Mouse (Mus musculus): ENCODE results near the gene Dydc2. TPM values are rescaled to one million over a fixed set of nuclear protein-coding genes. Genes with fewer than 3 reads are reported as not detected.
A peak's percentile ranks its signal among the peaks of the same experiment; 100 is the strongest.
"Not testable (repeated sequence)": the region's sequence is repeated elsewhere in the genome, so short reads cannot be mapped to it uniquely, and the experiment has no call there.

The Dydc2 gene
- polyA plus RNA-seq, 1 experiment from 2014 or later: 1.5 TPM

- no peak overlapping the region for H3K27ac ChIP-seq (replicated peaks)
- H3K9ac ChIP-seq: no peak overlapping the region
- ATAC-seq (ENCODE audit: insufficient number of reproducible peaks, low FRiP score, low TSS enrichment, low read depth): no peak
- WGBS: 92% methylated on average over 1 of the region's 1 CpGs
- H3K4me2 ChIP-seq (replicated peaks): no peak overlapping the region
- no peaks in the 10 kb centered on the region for H3K36me3 ChIP-seq
- H3K4me1 ChIP-seq: no peaks in the 10 kb centered on the region
- H3K4me3 ChIP-seq (replicated peaks): no peak overlapping the region
- H3K9me3 ChIP-seq (replicated peaks): no peaks in the 10 kb centered on the region
- H3K27me3 ChIP-seq: no peaks in the 10 kb centered on the region
Measured at GRCm38 (mm10) chr14:41087509-41087908, 18.5 kb upstream of the Dydc2 start.

DNA sequence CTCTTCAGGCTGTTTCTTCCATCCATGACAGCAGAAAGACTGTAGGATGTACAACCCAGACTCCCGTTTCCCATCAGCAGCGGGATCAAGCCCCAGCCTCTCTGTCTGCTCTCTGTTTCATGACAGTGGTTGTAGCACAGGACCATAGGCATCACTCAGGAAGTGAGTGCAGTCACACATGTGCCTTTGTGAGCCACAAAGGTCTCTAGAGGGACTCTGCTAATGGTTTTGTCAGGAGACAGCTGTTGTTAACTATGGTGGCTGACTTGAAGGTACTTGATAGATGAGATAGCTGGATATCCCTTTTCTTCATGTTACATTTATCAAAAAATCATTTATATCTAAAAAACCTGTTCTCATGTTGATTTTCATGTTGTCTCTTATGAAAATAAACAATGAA lies 13.4 kb upstream of the Dydc2 start:
- H3K27ac ChIP-seq (replicated peaks): no peak overlapping the region
- no peaks in the 10 kb centered on the region for H3K27me3 ChIP-seq
- no peak overlapping the region for H3K4me3 ChIP-seq (replicated peaks)
- no peak for ATAC-seq (ENCODE audit: insufficient number of reproducible peaks, low FRiP score, low TSS enrichment, low read depth)
- H3K9me3 ChIP-seq (replicated peaks): no peaks in the 10 kb centered on the region
- H3K4me1 ChIP-seq: no peaks in the 10 kb centered on the region
- WGBS: 78% methylated on average over 2 of the region's 2 CpGs
- no peak overlapping the region for H3K4me2 ChIP-seq (replicated peaks)
- H3K9ac ChIP-seq: no peak overlapping the region
- no peaks in the 10 kb centered on the region for H3K36me3 ChIP-seq

DNA sequence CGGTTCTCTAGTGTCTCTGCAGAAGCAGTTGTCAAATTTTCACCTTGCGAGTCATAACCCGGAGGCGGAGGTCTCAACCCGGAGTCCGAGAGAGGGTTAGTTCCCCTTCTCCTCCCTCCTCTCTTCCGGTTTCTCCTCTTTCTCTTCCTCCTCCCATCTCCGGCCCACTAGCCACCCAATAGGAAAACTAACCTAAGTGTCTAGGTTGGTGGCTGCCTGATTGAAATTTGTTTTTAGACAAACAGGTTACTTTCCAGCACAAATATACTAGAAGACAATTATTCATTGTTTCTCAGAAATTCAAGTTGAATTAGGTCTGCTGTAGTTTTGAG lies 3.9 kb upstream of the Dydc2 start:
- H3K4me1 ChIP-seq: peaks cover 10% of the 10 kb centered on the region; the same call in 1 of the 2 replicates
- no peak overlapping the region for H3K27ac ChIP-seq (replicated peaks)
- H3K9me3 ChIP-seq (replicated peaks): no peaks in the 10 kb centered on the region
- 4% methylated on average over 8 of the region's 8 CpGs for WGBS
- no peaks in the 10 kb centered on the region for H3K36me3 ChIP-seq
- H3K4me3 ChIP-seq (replicated peaks): peak overlapping the region; percentile 43
- no peak overlapping the region for H3K9ac ChIP-seq
- H3K27me3 ChIP-seq: no peaks in the 10 kb centered on the region
- no peak for ATAC-seq (ENCODE audit: insufficient number of reproducible peaks, low FRiP score, low TSS enrichment, low read depth)
- peak overlapping the region; percentile 60 for H3K4me2 ChIP-seq (replicated peaks)

- no peaks in the 10 kb centered on the region for H3K27me3 ChIP-seq
- H3K9me3 ChIP-seq (replicated peaks): no peaks in the 10 kb centered on the region
- H3K9ac ChIP-seq: no peak within 1 kb of the TSS
- ATAC-seq (ENCODE audit: insufficient number of reproducible peaks, low FRiP score, low TSS enrichment, low read depth): peak; percentile 87
- H3K36me3 ChIP-seq: no peaks in the 10 kb centered on the region
- peaks cover 10% of the 10 kb centered on the region; the same call in 1 of the 2 replicates for H3K4me1 ChIP-seq
- WGBS: 12% methylated on average over 23 of the region's 23 CpGs
- H3K4me3 ChIP-seq (replicated peaks): peak within 1 kb of the TSS; percentile 43
- peak within 1 kb of the TSS; percentile 60 for H3K4me2 ChIP-seq (replicated peaks)
- H3K27ac ChIP-seq (replicated peaks): no peak within 1 kb of the TSS
Measured at GRCm38 (mm10) chr14:41072229-41072943, 3.4 kb upstream of the Dydc2 start, which contains the start of gene Dydc1. Gene Dydc1 (plus strand): TSS chr14:41072911.

GRCm38 (mm10) chr14:41070343-41070742 lies 1.3 kb upstream of the Dydc2 start:
- no peak overlapping the region for H3K27ac ChIP-seq (replicated peaks)
- 64% methylated on average over 3 of the region's 3 CpGs for WGBS
- ATAC-seq (ENCODE audit: insufficient number of reproducible peaks, low FRiP score, low TSS enrichment, low read depth): no peak
- H3K36me3 ChIP-seq: no peaks in the 10 kb centered on the region
- H3K4me3 ChIP-seq (replicated peaks): no peak overlapping the region
- H3K4me1 ChIP-seq: peaks cover 10% of the 10 kb centered on the region; the same call in 1 of the 2 replicates
- no peaks in the 10 kb centered on the region for H3K9me3 ChIP-seq (replicated peaks)
- no peak overlapping the region for H3K4me2 ChIP-seq (replicated peaks)
- H3K9ac ChIP-seq: no peak overlapping the region
- H3K27me3 ChIP-seq: no peaks in the 10 kb centered on the region

GRCm38 (mm10) chr14:41066416-41066815 lies 2.6 kb downstream of the Dydc2 start:
- Histone ChIP-seq H3K4me3 (replicated peaks) (no peak overlapping the region), H3K9ac (no peak overlapping the region), H3K36me3 (no peaks in the 10 kb centered on the region), H3K4me1 (no peaks in the 10 kb centered on the region), H3K27me3 (no peaks in the 10 kb centered on the region), H3K4me2 (replicated peaks) (no peak overlapping the region), H3K9me3 (replicated peaks) (no peaks in the 10 kb centered on the region), H3K27ac (replicated peaks) (no peak overlapping the region)
- 10% methylated on average over 1 of the region's 1 CpGs for WGBS
- ATAC-seq (ENCODE audit: insufficient number of reproducible peaks, low FRiP score, low TSS enrichment, low read depth): no peak

DNA sequence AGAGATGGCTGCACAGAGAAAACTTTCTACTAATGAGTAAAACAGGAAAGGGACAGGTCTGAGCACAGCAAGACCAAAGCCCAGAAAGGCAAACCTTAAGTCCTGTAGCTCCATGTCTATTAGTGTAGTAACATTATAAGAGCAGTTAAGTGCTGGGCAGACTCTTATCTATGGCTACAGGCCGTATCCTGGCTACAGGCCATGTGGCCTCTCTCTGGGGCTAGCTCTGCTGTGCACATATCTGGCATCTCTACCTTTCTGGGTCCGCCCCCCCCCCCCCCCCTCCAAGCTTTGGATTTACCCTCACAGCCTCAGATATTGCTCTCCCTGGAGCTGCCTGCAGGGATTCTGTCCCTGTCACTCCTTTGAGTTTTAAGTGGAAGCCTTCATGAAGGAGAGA lies 3.8 kb downstream of the Dydc2 start:
- 57% methylated on average over 2 of the region's 2 CpGs for WGBS
- Histone ChIP-seq H3K27me3 (no peaks in the 10 kb centered on the region), H3K36me3 (no peaks in the 10 kb centered on the region), H3K9me3 (replicated peaks) (no peaks in the 10 kb centered on the region), H3K27ac (replicated peaks) (no peak overlapping the region), H3K4me3 (replicated peaks) (no peak overlapping the region), H3K4me1 (no peaks in the 10 kb centered on the region), H3K4me2 (replicated peaks) (no peak overlapping the region), H3K9ac (no peak overlapping the region)
- no peak for ATAC-seq (ENCODE audit: insufficient number of reproducible peaks, low FRiP score, low TSS enrichment, low read depth)

DNA sequence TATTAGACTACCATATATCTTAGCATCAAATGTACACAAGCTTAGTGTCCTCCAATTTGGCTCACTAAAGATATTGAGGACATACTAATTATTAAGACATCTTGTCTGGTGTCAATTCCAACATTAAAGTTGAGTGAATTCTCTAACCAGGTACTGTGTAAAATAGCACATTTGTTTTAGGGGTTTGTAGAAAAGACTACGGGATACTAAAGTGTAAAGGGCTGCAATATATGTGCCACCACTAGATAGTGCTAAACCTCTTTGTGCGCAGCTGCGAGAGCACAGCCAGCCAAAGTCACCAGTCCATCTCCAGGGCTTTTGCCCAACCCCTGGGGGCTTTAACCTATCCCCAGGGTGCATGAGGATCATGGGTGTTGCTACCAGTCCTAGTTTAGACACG lies 15.8 kb downstream of the Dydc2 start:
- not testable (repeated sequence) for H3K27ac ChIP-seq (replicated peaks); H3K9me3 ChIP-seq (replicated peaks); H3K4me3 ChIP-seq (replicated peaks); H3K4me2 ChIP-seq (replicated peaks); H3K4me1 ChIP-seq; H3K9ac ChIP-seq; H3K27me3 ChIP-seq; H3K36me3 ChIP-seq; ATAC-seq (ENCODE audit: insufficient number of reproducible peaks, low FRiP score, low TSS enrichment, low read depth)
- WGBS: 71% methylated on average over 3 of the region's 4 CpGs

- no peak for ATAC-seq (ENCODE audit: insufficient number of reproducible peaks, low FRiP score, low TSS enrichment, low read depth)
- Histone ChIP-seq H3K4me1 (no peaks in the 10 kb centered on the region), H3K4me3 (replicated peaks) (no peak overlapping the region), H3K9me3 (replicated peaks) (no peaks in the 10 kb centered on the region), H3K4me2 (replicated peaks) (no peak overlapping the region), H3K27me3 (no peaks in the 10 kb centered on the region), H3K27ac (replicated peaks) (no peak overlapping the region), H3K9ac (no peak overlapping the region), H3K36me3 (no peaks in the 10 kb centered on the region)
- 79% methylated on average over 5 of the region's 5 CpGs for WGBS
Measured at GRCm38 (mm10) chr14:41052481-41052880, 16.5 kb downstream of the Dydc2 start.

DNA sequence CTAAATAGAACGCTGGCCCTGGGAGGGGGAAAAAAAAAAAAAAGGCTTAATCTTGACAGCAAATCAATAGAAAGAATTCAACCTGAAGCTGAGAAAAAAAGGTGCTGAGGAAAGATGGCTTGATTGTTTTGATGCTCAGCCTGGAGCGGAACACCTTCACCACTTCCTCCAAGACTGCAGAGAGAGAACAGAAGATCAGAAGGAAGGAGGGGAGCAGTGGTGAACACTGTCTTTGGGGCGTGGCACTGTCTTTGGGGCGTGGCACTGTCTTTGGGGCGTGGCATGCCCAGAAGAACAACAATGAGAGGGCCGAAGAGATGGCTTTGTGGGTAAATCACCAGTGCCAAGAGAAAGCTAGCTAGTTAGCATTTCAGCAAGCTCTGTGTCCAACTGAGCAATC lies 18.5 kb downstream of the Dydc2 start:
- no peak overlapping the region for H3K4me3 ChIP-seq (replicated peaks)
- no peaks in the 10 kb centered on the region for H3K36me3 ChIP-seq
- 70% methylated on average over 6 of the region's 6 CpGs for WGBS
- no peak overlapping the region for H3K27ac ChIP-seq (replicated peaks)
- H3K9ac ChIP-seq: no peak overlapping the region
- ATAC-seq (ENCODE audit: insufficient number of reproducible peaks, low FRiP score, low TSS enrichment, low read depth): no peak
- H3K9me3 ChIP-seq (replicated peaks): no peaks in the 10 kb centered on the region
- H3K4me1 ChIP-seq: no peaks in the 10 kb centered on the region
- no peak overlapping the region for H3K4me2 ChIP-seq (replicated peaks)
- no peaks in the 10 kb centered on the region for H3K27me3 ChIP-seq

DNA sequence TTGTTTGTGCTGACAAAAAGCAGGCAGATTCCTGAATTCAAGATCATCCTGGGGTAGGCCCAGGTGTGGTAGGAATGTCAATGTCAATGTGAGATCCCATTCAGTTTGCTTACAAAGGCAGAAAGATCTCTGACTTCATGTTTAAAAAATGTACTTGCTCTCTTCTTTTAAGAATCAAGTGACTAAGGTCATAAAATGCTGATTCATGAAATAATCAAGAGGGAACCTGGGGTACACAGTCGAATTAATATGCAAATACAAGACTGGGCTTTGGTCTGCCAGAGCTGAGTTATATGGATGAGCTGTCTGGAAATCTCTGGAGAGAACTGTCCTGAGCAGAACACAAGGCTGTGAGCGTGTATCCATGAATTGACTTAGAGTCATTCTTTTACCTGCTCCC lies 21.6 kb downstream of the Dydc2 start:
- Histone ChIP-seq H3K27me3 (no peaks in the 10 kb centered on the region), H3K9ac (no peak overlapping the region), H3K9me3 (replicated peaks) (no peaks in the 10 kb centered on the region), H3K4me1 (no peaks in the 10 kb centered on the region), H3K27ac (replicated peaks) (no peak overlapping the region), H3K4me3 (replicated peaks) (no peak overlapping the region), H3K36me3 (no peaks in the 10 kb centered on the region), H3K4me2 (replicated peaks) (no peak overlapping the region)
- 73% methylated on average over 2 of the region's 2 CpGs for WGBS
- ATAC-seq (ENCODE audit: insufficient number of reproducible peaks, low FRiP score, low TSS enrichment, low read depth): no peak

DNA sequence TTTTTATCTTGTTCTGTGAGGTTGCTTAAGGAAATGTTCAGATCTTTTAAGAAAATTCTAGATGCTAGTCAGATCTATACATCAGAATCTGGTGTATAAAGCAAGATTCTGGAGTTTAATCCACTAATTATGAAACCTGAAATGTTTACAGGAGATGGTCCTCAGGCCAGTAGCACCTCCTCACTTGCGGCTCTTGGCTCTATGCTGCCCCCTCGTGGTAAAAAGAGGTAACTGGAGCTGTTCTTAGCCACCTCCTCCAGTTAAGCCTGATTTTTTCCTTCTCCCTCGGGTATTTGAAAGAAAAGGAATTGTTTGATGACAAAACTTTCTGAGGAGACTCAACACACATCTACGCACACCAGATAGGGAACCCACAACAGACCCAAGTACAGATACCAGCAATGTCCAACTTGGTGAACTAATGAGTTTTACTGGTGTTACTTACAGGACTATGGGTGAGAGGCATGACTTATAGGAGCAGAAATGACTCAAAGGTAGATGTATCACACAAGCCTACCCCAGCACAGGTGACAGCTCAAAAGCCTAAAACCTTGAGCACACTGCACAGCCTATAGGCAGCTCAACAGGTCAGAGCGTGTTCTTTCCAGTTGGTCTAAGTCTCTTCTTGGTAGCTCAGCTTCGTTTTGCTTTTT lies 33.7 kb downstream of the Dydc2 start:
- Histone ChIP-seq H3K4me2 (replicated peaks) (no peak overlapping the region), H3K36me3 (no peaks in the 10 kb centered on the region), H3K27me3 (no peaks in the 10 kb centered on the region), H3K4me3 (replicated peaks) (no peak overlapping the region), H3K4me1 (no peaks in the 10 kb centered on the region), H3K9me3 (replicated peaks) (no peaks in the 10 kb centered on the region), H3K27ac (replicated peaks) (no peak overlapping the region), H3K9ac (no peak overlapping the region)
- 29% methylated on average over 6 of the region's 6 CpGs for WGBS
- no peak for ATAC-seq (ENCODE audit: insufficient number of reproducible peaks, low FRiP score, low TSS enrichment, low read depth)
